Mouse (Mus musculus): ENCODE data around the gene Trip6.
"Not testable (repeated sequence)": the region's sequence is repeated elsewhere in the genome, so short reads cannot be mapped to it uniquely, and the experiment has no call there.

GRCm38 (mm10) chr5:137284411-137284810, 29.8 kb downstream of the Trip6 start:
- TF ChIP-seq CTCF, EP300 (IDR thresholded peaks at IDR 0.05; ENCODE audit: low read depth): not testable (repeated sequence)
